ENCODE assay signal across 9 mouse cellular contexts in the genomic region with DNA sequence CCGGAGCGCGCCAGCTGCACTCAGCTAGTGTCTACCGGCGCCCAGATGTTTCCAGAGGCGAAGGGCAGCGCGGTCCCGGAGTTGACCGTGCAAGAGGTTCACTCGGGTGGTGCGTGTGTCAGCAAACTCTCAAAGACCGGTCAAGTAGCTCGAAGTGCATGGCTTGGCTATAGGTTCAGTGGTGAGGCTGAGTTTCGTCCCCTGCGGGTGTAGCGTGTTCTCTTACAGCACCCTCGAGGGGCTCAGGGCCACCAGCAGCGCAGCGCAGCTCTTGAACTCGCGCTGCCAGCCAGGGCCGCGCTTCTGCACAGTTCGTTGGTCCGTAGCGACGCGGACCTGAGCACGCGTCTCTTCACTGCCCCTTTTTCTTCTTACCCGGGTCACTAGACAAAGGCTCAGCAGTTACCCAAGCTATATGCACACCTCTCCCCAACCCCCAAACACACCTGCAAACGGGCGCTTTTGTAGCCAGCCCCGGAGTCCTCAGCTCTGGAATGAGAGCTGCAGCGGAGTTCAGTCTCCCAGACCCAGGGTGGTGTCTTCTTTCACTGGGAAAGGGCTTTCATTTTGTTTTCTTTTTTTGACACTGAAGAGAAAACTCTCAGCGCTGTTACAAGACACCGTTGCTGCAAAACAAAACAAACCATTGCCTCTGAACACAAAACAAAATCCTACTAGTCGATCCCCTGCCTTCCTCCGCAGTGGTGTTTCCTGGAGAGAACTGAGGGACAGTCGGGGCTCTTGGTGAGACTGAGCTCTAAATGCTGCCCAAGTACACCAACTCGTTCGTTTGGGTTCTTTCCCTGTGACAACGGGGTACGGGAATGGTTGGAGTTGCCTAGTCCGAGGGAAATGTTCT. TPM values are rescaled to one million over a fixed set of nuclear protein-coding genes. Genes with fewer than 3 reads are reported as not detected.
DNase-seq lines count a peak whose midpoint lies in the region; ATAC-seq and TF ChIP-seq lines count a peak whose summit lies in the region.
"Had no signal": no experiment of that assay in that cellular context is flagged by ENCODE, and none has a peak within 500 bp of the region (broad histone marks: within the 10 kb centered on the region; RNA-seq: fewer than 3 reads in every experiment).

No protein-coding gene starts in this region.

- TF ChIP-seq CTCF in E14TG2a.4 (conservative IDR thresholded peaks at IDR 0.05; ENCODE audit: low read length) = no peak
- TF ChIP-seq CTCF in olfactory bulb, adult 2 months (IDR thresholded peaks at IDR 0.05; ENCODE audit: insufficient read depth, low read depth, low read length) = no peak

- no peaks in the 10 kb centered on the region for H3K36me3 ChIP-seq in E14TG2a.4 (ENCODE audit: insufficient read depth, low read length)
- no peaks in the 10 kb centered on the region; the same call in 1 of the 2 replicates for H3K36me3 ChIP-seq in embryonic facial prominence, embryonic 11.5 days (replicated peaks; ENCODE audit: control insufficient read depth, insufficient read depth, low read depth, low read length)
- H3K36me3 ChIP-seq in limb, embryonic 14.5 days (ENCODE audit: control insufficient read depth, insufficient read depth, low read length) = peaks cover 12% of the 10 kb centered on the region

- peak; percentile 5 to 20 for DNase-seq in frontal cortex, postnatal 36 days (ENCODE audit: low spot score in 2 of 2)
- no peak for DNase-seq in frontal cortex, postnatal 14 days (ENCODE audit: low spot score in 2 of 2)
- DNase-seq in embryonic facial prominence, embryonic 11.5 days (ENCODE audit: low spot score) = peak; percentile 58
- DNase-seq in heart, postnatal 4 days = peak; percentile 22
- no peak for DNase-seq in limb, embryonic 14.5 days (ENCODE audit: low spot score)
- DNase-seq in right cerebral cortex, postnatal 4 days = no peak

- H3K27ac ChIP-seq in embryonic facial prominence, embryonic 11.5 days (replicated peaks; ENCODE audit: low read depth, low read length) = peak overlapping the region; percentile 4
- 0 out of 2 replicates have a peak overlapping the region, but pooled peaks have one; percentile 43 for H3K27ac ChIP-seq in limb, embryonic 14.5 days (replicated peaks; ENCODE audit: low read depth, low read length)
- H3K27ac ChIP-seq in olfactory bulb, adult 2 months (ENCODE audit: insufficient read depth, low read depth, low read length) = no peak overlapping the region

- peak overlapping the region; percentile 78 for H3K4me3 ChIP-seq in E14TG2a.4 (replicated peaks; ENCODE audit: low read length)
- peak overlapping the region; percentile 73 for H3K4me3 ChIP-seq in embryonic facial prominence, embryonic 11.5 days (ENCODE audit: low read depth, low read length)
- H3K4me3 ChIP-seq in limb, embryonic 14.5 days (replicated peaks; ENCODE audit: low read length) = peak overlapping the region; percentile 68
- peak overlapping the region; percentile 81 for H3K4me3 ChIP-seq in olfactory bulb, adult 2 months (ENCODE audit: insufficient read depth, low read depth, low read length)

- peaks cover 44% of the 10 kb centered on the region for H3K4me1 ChIP-seq in E14TG2a.4 (replicated peaks; ENCODE audit: low read depth, low read length)
- H3K4me1 ChIP-seq in embryonic facial prominence, embryonic 11.5 days (ENCODE audit: control insufficient read depth, insufficient read depth, low read length) = peaks cover 3% of the 10 kb centered on the region; the same call in 1 of the 2 replicates
- peaks cover 22% of the 10 kb centered on the region for H3K4me1 ChIP-seq in limb, embryonic 14.5 days (ENCODE audit: control insufficient read depth, insufficient read depth, low read length)
- H3K4me1 ChIP-seq in olfactory bulb, adult 2 months (ENCODE audit: control insufficient read depth, insufficient read depth, low read length) = peaks cover 21% of the 10 kb centered on the region

- WGBS in embryonic facial prominence, embryonic 11.5 days = under 1% methylated on average over 46 of the region's 46 CpGs
- WGBS in limb, embryonic 14.5 days = under 1% methylated on average over 42 of the region's 46 CpGs
- WGBS in olfactory bulb, adult 2 months = 1% methylated on average over 46 of the region's 46 CpGs

- ATAC-seq in embryonic facial prominence, embryonic 11.5 days (replicated peaks; ENCODE audit: insufficient number of reproducible peaks, low FRiP score, low TSS enrichment, low read depth) = no peak; the same call in 1 of the 2 replicates
- 0 out of 2 replicates have a peak, but pooled peaks have one; percentile 0 for ATAC-seq in limb, embryonic 14.5 days (ENCODE audit: low FRiP score, low read depth)

- H3K9ac ChIP-seq in embryonic facial prominence, embryonic 11.5 days (replicated peaks; ENCODE audit: low read length) = peak overlapping the region; percentile 79
- H3K9ac ChIP-seq in limb, embryonic 14.5 days (ENCODE audit: low read depth, low read length, severe bottlenecking) = peak overlapping the region; percentile 75

- no peak for TF ChIP-seq POLR2A in limb, embryonic 14.5 days (IDR thresholded peaks at IDR 0.05; ENCODE audit: borderline replicate concordance, extremely low read depth, insufficient read depth, insufficient read length)
- no peak for TF ChIP-seq POLR2A in olfactory bulb, adult 2 months (IDR thresholded peaks at IDR 0.05; ENCODE audit: insufficient read depth, low read depth, low read length)

- peak overlapping the region; percentile 85 for H3K4me2 ChIP-seq in embryonic facial prominence, embryonic 11.5 days (ENCODE audit: low read depth, low read length)
- peak overlapping the region; percentile 91 for H3K4me2 ChIP-seq in limb, embryonic 14.5 days (replicated peaks; ENCODE audit: low read depth, low read length, severe bottlenecking)

- peaks cover 71% of the 10 kb centered on the region for H3K27me3 ChIP-seq in E14TG2a.4 (ENCODE audit: insufficient read depth, low read length)
- no peaks in the 10 kb centered on the region for H3K27me3 ChIP-seq in embryonic facial prominence, embryonic 11.5 days (ENCODE audit: control insufficient read depth, insufficient read depth, low read length)
- H3K27me3 ChIP-seq in limb, embryonic 14.5 days (ENCODE audit: control insufficient read depth, insufficient read depth, low read length) = peaks cover 28% of the 10 kb centered on the region; the same call in 1 of the 2 replicates

- peaks cover 21% of the 10 kb centered on the region for H3K9me3 ChIP-seq in E14TG2a.4 (ENCODE audit: low read length)
- no peaks in the 10 kb centered on the region for H3K9me3 ChIP-seq in embryonic facial prominence, embryonic 11.5 days (replicated peaks; ENCODE audit: control insufficient read depth, low read length)
- no peaks in the 10 kb centered on the region for H3K9me3 ChIP-seq in limb, embryonic 14.5 days (ENCODE audit: control insufficient read depth, low read length)

RNA-seq across cellular contexts. Expression of a gene that starts 0.9 kb away (rescaled TPM):
- polyA plus RNA-seq in embryonic facial prominence, embryonic 11.5 days (2014; fragmentation: Nextera tagmentation; extraction: Ambion mirVana) = 147 TPM in 2 replicates
- total RNA-seq in heart, postnatal 4 days (2021) = 10 to 100 TPM; 76.3 to 93.2 TPM
- 207 and 208 TPM in 2 replicates for polyA plus RNA-seq in limb, embryonic 14.5 days (2012; rRNA removed)
- polyA plus RNA-seq in limb, embryonic 14.5 days (2014; fragmentation: Nextera tagmentation; extraction: Ambion mirVana) = 146 and 161 TPM in 2 replicates
- not detected in 2 replicates for polyA plus RNA-seq in olfactory bulb, adult 2 months (2012; ENCODE audit: insufficient read depth, insufficient read length, low replicate concordance, missing spikeins)
- total RNA-seq: MEL had no signal

Comparison
In these comparisons a context has a peak if more than half of its experiments do, and no peak if none do; other contexts are left out.
1. DNase-seq: peak in frontal cortex, postnatal 36 days (2 of 2), embryonic facial prominence, embryonic 11.5 days (single experiment) and heart, postnatal 4 days (single experiment); none in frontal cortex, postnatal 14 days (0 of 2), limb, embryonic 14.5 days (single experiment) and right cerebral cortex, postnatal 4 days (single experiment).
2. Peak in every context shown above with its lines, with median percentiles within 50 percentile points of each other: H3K4me3 ChIP-seq.